Mouse (Mus musculus) intestine, embryonic 16.5 days (tissue): ENCODE measurements around the gene BC117090. TPM values are rescaled to one million over a fixed set of nuclear protein-coding genes. Genes with fewer than 3 reads are reported as not detected.
"Not testable (repeated sequence)": the region's sequence is repeated elsewhere in the genome, so short reads cannot be mapped to it uniquely, and the experiment has no call there.

ENCODE experiments used
- ATAC-seq: fragments of 200-750 bp; cut with Nextera tagmentation; 2 replicates; pipeline ENCODE4 v1.8.0; 2017; ENCODE audit warnings: moderate TSS enrichment, moderate library complexity
- H3K27ac ChIP-seq: fragments of 300-500 bp; sonication (generic); 2 replicates; pipeline ENCODE4 v1.5.1; 2014; ENCODE audit warnings: mild to moderate bottlenecking, low read length
- H3K27me3 ChIP-seq: fragments of 300-500 bp; sonication (generic); replicated peaks from 2 replicates; pipeline ENCODE4 v1.6.1; 2014; ENCODE audit warnings: low read length, control low read depth, mixed read lengths; ENCODE audit not compliant: control insufficient read depth, insufficient read depth
- H3K36me3 ChIP-seq: fragments of 300-500 bp; sonication (generic); 2 replicates; pipeline ENCODE4 v1.6.1; 2014; ENCODE audit warnings: low read length, control low read depth; ENCODE audit not compliant: control insufficient read depth, insufficient read depth
- H3K4me1 ChIP-seq: fragments of 300-500 bp; sonication (generic); 2 replicates; pipeline ENCODE4 v1.6.1; 2014; ENCODE audit warnings: low read length, control low read depth, mixed read lengths; ENCODE audit not compliant: control insufficient read depth, insufficient read depth
- H3K4me2 ChIP-seq: fragments of 300-500 bp; sonication (generic); 2 replicates; pipeline ENCODE4 v1.6.1; 2014; ENCODE audit warnings: low read depth, low read length, control low read depth
- H3K4me3 ChIP-seq: fragments of 300-500 bp; sonication (generic); 2 replicates; pipeline ENCODE4 v1.5.1; 2014; ENCODE audit warnings: mild to moderate bottlenecking, low read length
- H3K9ac ChIP-seq: fragments of 300-500 bp; sonication (generic); 2 replicates; pipeline ENCODE4 v1.6.1; 2014; ENCODE audit warnings: low read depth, low read length
- H3K9me3 ChIP-seq: fragments of 300-500 bp; sonication (generic); 2 replicates; pipeline ENCODE4 v1.6.1; 2016; ENCODE audit warnings: low read length, control low read depth; ENCODE audit not compliant: control insufficient read depth
- WGBS: fragments of 180-500 bp; shearing (Covaris S2); extraction: QIAGEN DNeasy Blood & Tissue Kit; methylation state at CpG from one replicate; pipeline ENCODE4 v1.1.7; 2014; 5-methylcytosine and 5-hydroxymethylcytosine counted together
- polyA plus RNA-seq: library from polyadenylated mRNA; unstranded; fragments of >200 nt; fragmentation: Nextera tagmentation; extraction: Ambion mirVana; gene quantifications from 2 replicates; pipeline ENCODE4 v1.2.1, GENCODE M21; 2015

The BC117090 gene
- not detected in 2 replicates for polyA plus RNA-seq

GRCm38 (mm10) chr16:36334232-36334631, at the start of gene BC117090:
Gene BC117090, minus strand, starts transcription at chr16:36334332.
- no peaks in the 10 kb centered on the region for H3K36me3 ChIP-seq
- no peak within 1 kb of the TSS for H3K4me3 ChIP-seq
- no peak within 1 kb of the TSS for H3K27ac ChIP-seq
- no peaks in the 10 kb centered on the region for H3K4me1 ChIP-seq
- 68% methylated on average over 3 of the region's 3 CpGs for WGBS
- no peak for ATAC-seq
- H3K9me3 ChIP-seq = no peaks in the 10 kb centered on the region
- no peaks in the 10 kb centered on the region for H3K27me3 ChIP-seq
- H3K9ac ChIP-seq = no peak within 1 kb of the TSS
- H3K4me2 ChIP-seq = no peak within 1 kb of the TSS

DNA sequence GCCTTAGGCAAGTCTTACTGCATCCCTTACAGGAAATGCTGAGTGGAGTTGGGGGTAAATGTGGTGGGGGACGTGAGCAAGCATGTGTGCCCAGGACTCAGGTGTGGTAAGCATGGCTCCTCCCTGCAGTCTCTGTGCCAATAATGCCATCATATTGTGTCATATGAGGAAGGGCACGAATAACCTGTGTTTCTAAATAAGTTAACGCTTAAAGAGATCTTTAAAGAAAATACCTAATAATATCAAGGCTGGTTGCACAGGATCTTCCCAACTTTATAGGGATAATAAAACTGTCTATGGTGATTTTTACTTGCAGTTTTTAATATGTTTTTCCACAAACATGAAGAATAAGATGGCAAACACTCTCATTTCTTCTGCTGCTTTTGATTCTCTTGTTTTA, 33.5 kb upstream of the BC117090 start, which contains the start of gene BC100530:
Gene BC100530 (minus strand): TSS at position 101 of the 400 bp plus-strand sequence.
- H3K4me2 ChIP-seq, H3K4me3 ChIP-seq, H3K4me1 ChIP-seq, H3K9me3 ChIP-seq, H3K27ac ChIP-seq, ATAC-seq, H3K36me3 ChIP-seq, H3K9ac ChIP-seq, H3K27me3 ChIP-seq: not testable (repeated sequence)
- WGBS = 83% methylated on average over 3 of the region's 3 CpGs

DNA sequence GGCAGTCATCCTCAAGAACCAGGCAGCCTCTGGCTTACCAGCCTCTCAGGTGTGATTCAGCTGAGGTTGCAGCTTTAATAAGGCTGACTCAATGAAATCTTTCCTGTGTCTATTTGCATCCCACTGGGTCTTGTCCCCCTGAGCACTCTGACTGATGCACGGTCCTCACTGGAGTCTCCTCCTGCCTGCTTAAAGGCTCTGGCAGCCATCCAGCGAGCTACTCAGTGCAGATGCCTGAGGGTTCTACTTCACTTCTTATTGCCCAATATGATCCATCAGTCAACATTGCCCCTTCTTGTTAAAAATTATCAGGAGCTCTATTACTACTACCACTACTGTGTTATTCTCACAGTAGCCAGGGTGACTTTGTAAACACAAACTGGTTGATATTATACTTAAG, 3.0 kb upstream of the BC117090 start:
- no peak overlapping the region for H3K4me2 ChIP-seq
- H3K27ac ChIP-seq = no peak overlapping the region
- ATAC-seq = no peak
- no peaks in the 10 kb centered on the region for H3K36me3 ChIP-seq
- no peaks in the 10 kb centered on the region for H3K9me3 ChIP-seq
- no peak overlapping the region for H3K4me3 ChIP-seq
- no peaks in the 10 kb centered on the region for H3K27me3 ChIP-seq
- H3K4me1 ChIP-seq = no peaks in the 10 kb centered on the region
- WGBS = 51% methylated on average over 2 of the region's 2 CpGs
- no peak overlapping the region for H3K9ac ChIP-seq

DNA sequence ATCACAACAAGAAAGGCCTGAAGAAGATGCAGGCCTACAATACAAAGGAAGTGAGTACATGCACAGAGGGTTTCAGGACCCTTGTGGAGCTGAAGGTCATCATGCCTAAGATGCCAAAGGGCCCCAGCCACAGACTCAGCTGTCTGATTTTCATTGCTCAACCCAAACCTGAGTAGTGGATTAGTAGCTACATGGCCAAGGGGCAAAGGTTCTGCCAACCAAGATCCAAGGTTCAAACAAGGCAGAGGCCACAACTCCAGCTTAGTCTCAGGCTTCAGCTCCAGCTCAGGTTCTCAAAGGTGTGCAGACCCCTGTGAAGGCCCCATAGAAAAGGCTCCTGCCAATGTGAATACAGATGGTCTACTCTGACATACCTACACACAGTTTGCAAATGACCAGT, 14.8 kb downstream of the BC117090 start:
- H3K4me1 ChIP-seq = no peaks in the 10 kb centered on the region
- no peak overlapping the region for H3K9ac ChIP-seq
- no peaks in the 10 kb centered on the region for H3K9me3 ChIP-seq
- no peak overlapping the region for H3K27ac ChIP-seq
- no peaks in the 10 kb centered on the region for H3K27me3 ChIP-seq
- no peak overlapping the region for H3K4me2 ChIP-seq
- no peaks in the 10 kb centered on the region for H3K36me3 ChIP-seq
- ATAC-seq = no peak
- no peak overlapping the region for H3K4me3 ChIP-seq

GRCm38 (mm10) chr16:36316111-36316510, 18.0 kb downstream of the BC117090 start:
- WGBS = 82% methylated on average over 6 of the region's 6 CpGs
- not testable (repeated sequence) for H3K36me3 ChIP-seq, H3K4me3 ChIP-seq, H3K9me3 ChIP-seq, H3K4me1 ChIP-seq, H3K9ac ChIP-seq, H3K27ac ChIP-seq, ATAC-seq, H3K4me2 ChIP-seq, H3K27me3 ChIP-seq

DNA sequence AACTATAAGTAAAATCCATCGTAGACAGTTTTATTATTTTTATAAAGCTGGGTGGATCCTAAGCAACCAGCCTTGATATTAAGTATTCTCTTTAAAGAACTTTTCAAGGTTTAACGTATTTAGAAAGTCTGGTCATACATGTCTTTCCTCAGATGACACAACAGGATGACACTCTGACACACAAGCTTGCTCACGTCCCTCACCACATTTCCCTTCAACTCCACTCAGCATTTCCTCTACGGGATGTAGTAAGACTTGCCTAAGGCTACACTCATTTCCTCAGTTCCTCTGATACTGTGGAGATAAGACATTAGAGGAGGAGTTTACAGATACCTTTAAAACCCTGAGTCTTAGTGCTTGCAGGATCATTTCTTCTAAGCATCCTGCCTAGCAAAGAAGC, 26.5 kb downstream of the BC117090 start:
- H3K27ac ChIP-seq = no peak overlapping the region
- no peak overlapping the region for H3K4me2 ChIP-seq
- no peaks in the 10 kb centered on the region for H3K4me1 ChIP-seq
- no peak overlapping the region for H3K9ac ChIP-seq
- H3K9me3 ChIP-seq = no peaks in the 10 kb centered on the region
- 74% methylated on average over 4 of the region's 4 CpGs for WGBS
- no peaks in the 10 kb centered on the region for H3K27me3 ChIP-seq
- no peaks in the 10 kb centered on the region for H3K36me3 ChIP-seq
- H3K4me3 ChIP-seq = no peak overlapping the region
- no peak for ATAC-seq

DNA sequence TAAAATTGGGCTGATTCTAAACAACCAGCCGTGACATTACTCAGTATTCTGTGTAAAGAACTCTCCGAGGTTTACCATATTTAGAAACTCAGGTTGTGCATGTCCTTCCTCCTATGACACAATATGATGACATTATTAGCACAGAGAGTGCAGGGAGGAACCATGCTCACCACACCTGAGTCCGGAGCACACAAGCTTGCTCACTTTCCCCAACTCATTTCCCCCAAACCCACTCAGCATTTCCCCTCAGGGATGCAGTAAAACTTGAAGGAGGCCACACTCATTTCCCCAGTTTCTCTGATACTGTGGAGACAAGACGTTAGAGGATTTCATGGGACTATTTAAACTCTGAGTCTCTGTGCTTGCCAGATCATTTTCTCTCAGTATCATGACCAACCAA, 45.0 kb downstream of the BC117090 start:
- no peak overlapping the region for H3K27ac ChIP-seq
- H3K4me3 ChIP-seq = no peak overlapping the region
- H3K4me2 ChIP-seq = no peak overlapping the region
- 79% methylated on average over 4 of the region's 4 CpGs for WGBS
- no peaks in the 10 kb centered on the region for H3K36me3 ChIP-seq
- no peaks in the 10 kb centered on the region for H3K9me3 ChIP-seq
- H3K27me3 ChIP-seq = no peaks in the 10 kb centered on the region
- H3K4me1 ChIP-seq = no peaks in the 10 kb centered on the region
- no peak for ATAC-seq
- H3K9ac ChIP-seq = no peak overlapping the region

DNA sequence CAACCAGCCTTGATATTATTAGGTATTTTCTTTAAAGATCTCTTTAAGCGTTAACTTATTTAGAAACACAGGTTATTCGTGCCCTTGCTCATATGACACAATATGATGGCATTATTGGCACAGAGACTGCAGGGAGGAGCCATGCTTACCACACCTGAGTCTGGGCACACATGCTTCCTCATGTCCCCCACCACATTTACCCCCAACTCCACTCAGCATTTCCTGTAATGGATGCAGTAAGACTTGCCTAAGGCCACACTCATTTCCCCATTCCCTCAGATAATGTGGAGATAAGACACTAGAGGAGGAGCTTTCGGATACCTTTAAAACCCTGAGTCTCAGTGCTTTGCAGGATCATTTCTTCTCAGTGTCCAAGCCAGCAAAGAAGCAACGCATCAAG, 57.3 kb downstream of the BC117090 start, which contains the start of gene Stfa1:
Gene Stfa1 (plus strand): TSS at position 156 of the 400 bp plus-strand sequence.
- WGBS = 81% methylated on average over 4 of the region's 4 CpGs
- not testable (repeated sequence) for H3K4me1 ChIP-seq

More for the DNA sequence above, 57.3 kb downstream of the BC117090 start, which contains the start of gene Stfa1:
- H3K27ac ChIP-seq, H3K4me2 ChIP-seq, H3K27me3 ChIP-seq, H3K9me3 ChIP-seq, H3K4me3 ChIP-seq, H3K36me3 ChIP-seq, H3K9ac ChIP-seq, ATAC-seq: not testable (repeated sequence)
